Mouse (Mus musculus) embryo, embryonic 10.5 days (tissue): Measurements from ENCODE around the gene Cep57.
"Not testable (repeated sequence)": the region's sequence is repeated elsewhere in the genome, so short reads cannot be mapped to it uniquely, and the experiment has no call there.

Experiments used
- DNase-seq: peaks from one replicate; pipeline ENCODE4 v3.0.0-alpha.2; 2015; ENCODE audit warnings: low spot score

Gene Cep57

GRCm38 (mm10) chr9:13794302-13794701 lies 32.6 kb downstream of the Cep57 start:
- DNase-seq = no peak

DNA sequence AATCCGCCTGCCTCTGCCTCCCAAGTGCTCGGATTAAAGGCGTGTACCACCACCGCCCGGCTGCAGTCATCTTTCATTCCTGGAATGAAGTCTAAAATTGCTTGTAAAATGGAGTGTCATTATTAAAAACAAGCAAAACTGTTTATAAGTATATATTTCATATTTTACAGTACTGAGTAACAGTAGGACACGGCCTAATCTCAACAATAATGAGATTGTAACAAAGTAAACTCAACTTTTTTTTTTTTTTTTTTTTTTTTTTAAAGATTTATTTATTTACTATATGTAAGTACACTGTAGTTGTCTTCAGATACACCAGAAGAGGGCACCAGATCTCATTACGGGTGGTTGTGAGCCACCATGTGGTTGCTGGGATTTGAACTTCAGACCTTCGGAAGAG lies 36.0 kb downstream of the Cep57 start:
- not testable (repeated sequence) for DNase-seq

- no peak for DNase-seq
Measured at GRCm38 (mm10) chr9:13781985-13782384, 44.9 kb downstream of the Cep57 start.

DNA sequence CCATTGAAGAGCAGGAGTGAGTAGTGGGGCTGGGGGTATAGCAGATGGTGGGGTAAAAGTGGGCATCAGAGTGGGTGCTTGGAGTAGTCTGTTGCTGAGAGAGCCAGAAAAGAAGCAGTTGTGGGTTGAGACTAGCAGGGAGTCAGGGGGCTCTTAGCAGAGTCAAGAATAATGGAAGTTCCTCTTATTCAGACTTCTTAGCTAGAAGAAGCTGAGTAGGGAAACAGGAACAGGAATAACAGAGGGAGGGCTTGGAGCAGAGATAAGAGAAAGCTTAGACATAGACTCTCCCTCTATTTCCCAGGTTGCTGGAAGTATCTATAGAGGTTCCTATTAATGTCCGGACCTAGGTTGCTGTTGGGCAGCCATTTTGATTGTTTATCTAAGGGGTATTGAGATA lies 52.2 kb downstream of the Cep57 start:
- no peak for DNase-seq

GRCm38 (mm10) chr9:13766570-13766969 lies 60.3 kb downstream of the Cep57 start:
- DNase-seq = no peak

DNA sequence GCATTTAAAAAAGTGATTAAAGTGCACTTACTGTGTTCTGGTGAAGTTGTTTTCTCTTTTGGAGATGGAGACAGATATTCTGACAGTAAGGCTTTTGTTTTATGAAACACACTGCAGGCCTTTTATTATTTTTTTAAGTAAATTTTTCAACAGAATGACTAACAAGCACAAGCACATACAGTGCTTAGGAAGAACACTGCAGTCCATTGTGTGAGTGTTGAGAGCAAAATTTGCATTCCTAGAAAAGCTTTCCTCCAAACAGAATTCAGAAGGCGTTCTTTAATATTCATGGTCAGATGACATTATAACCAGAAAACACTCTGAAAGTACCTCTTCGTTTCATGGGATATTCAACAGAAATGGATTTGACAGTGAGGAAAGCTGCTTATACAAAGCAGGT lies 61.3 kb downstream of the Cep57 start:
- no peak for DNase-seq

GRCm38 (mm10) chr9:13760430-13760829 lies 66.5 kb downstream of the Cep57 start:
- DNase-seq = no peak
